Mouse (Mus musculus) layer of hippocampus, adult 2 months (tissue): ENCODE data around the gene Ivns1abp. TPM values are rescaled to one million over a fixed set of nuclear protein-coding genes. Genes with fewer than 3 reads are reported as not detected.
A peak's percentile ranks its signal among the peaks of the same experiment; 100 is the strongest.
"Not testable (repeated sequence)": the region's sequence is repeated elsewhere in the genome, so short reads cannot be mapped to it uniquely, and the experiment has no call there.

Experiments used
- DNase-seq, 2 experiments: peaks; one replicate each; pipeline ENCODE4 v3.0.0; 2022; ENCODE audit warnings: low spot score in 2 of 2
- H3K27ac ChIP-seq: fragments of 200-600 bp; 2 replicates; pipeline ENCODE4 v1.8.1; 2022
- H3K4me3 ChIP-seq: fragments of 200-600 bp; 2 replicates; pipeline ENCODE4 v1.8.1; 2022; ENCODE audit warnings: mild to moderate bottlenecking
- CTCF ChIP-seq: fragments of 200-600 bp; conservative IDR thresholded peaks from 2 replicates; pipeline ENCODE4 v1.8.1; 2022; ENCODE audit warnings: antibody characterized with exemption, mild to moderate bottlenecking, moderate library complexity
- long read RNA-seq, 2 experiments: library from polyadenylated mRNA; stranded (forward); transcript quantifications; one replicate each; pipeline ENCODE4 v2.0.0; 2021; ENCODE audit warnings: borderline mapping rate in 2 of 2
- total RNA-seq, 2 experiments: library from RNA; stranded (reverse); gene quantifications; 2 replicates each; pipeline ENCODE4 v1.2.3; 2021

Gene Ivns1abp
- 10 to 100 TPM; 85.8 to 96.9 TPM for total RNA-seq
- long read RNA-seq, experiment 1, transcript Ivns1abp-204 (15 exons, 3,315 nt): minor isoform, 10 of 77 reads
- long read RNA-seq, experiment 1, transcript Ivns1abp-203 (8 exons, 2,783 nt): minor isoform, 8 of 77 reads
- long read RNA-seq, experiment 1, transcript Ivns1abp-201 (15 exons, 3,511 nt): major isoform, 37 of 77 reads
- long read RNA-seq, experiment 1, partial matches to known transcripts: 6 of 77 reads
- long read RNA-seq, experiment 1, other reads (novel, unspliced or antisense): 16 of 77 reads
- long read RNA-seq, experiment 2, transcript Ivns1abp-201 (15 exons, 3,511 nt): major isoform, 59 of 106 reads
- long read RNA-seq, experiment 2, transcript Ivns1abp-204 (15 exons, 3,315 nt): minor isoform, 11 of 106 reads
- long read RNA-seq, experiment 2, transcript Ivns1abp-203 (8 exons, 2,783 nt): minor isoform, 6 of 106 reads
- long read RNA-seq, experiment 2, partial matches to known transcripts: 13 of 106 reads
- long read RNA-seq, experiment 2, other reads (novel, unspliced or antisense): 16 of 106 reads

- peak within 1 kb of the TSS; percentile 96 for H3K4me3 ChIP-seq
- no peak for TF ChIP-seq CTCF
- H3K27ac ChIP-seq: peak within 1 kb of the TSS; percentile 85
- DNase-seq: peak; percentile 96
Observed at GRCm38 (mm10) chr1:151344283-151345108, at the start of gene Ivns1abp. Ivns1abp (plus strand) TSS chr1:151344477.

DNA sequence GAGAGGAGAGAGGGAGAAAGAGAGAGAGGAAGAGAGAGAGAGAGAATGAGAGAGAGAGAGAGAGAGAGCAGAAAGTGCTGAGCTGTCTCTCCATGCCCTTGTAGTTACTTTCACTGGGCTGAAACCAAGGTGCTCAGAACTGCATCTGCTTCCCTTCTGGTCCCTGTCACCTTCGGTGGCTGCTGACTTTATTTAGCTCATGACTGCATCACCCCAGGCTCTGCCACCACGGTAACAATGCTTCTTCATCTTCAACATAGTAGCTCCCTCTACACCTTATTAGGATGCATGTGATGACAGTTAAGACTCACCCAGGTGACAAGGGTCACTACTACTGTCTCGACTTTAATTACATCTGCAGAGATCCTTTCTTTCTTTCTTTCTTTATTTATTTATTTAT lies 48.8 kb upstream of the Ivns1abp start:
- TF ChIP-seq CTCF: no peak
- DNase-seq: no peak
- H3K4me3 ChIP-seq: no peak overlapping the region
- no peak overlapping the region for H3K27ac ChIP-seq

- no peak for DNase-seq
- no peak overlapping the region for H3K4me3 ChIP-seq
- TF ChIP-seq CTCF: no peak
Observed at GRCm38 (mm10) chr1:151296621-151297020, 47.7 kb upstream of the Ivns1abp start.

DNA sequence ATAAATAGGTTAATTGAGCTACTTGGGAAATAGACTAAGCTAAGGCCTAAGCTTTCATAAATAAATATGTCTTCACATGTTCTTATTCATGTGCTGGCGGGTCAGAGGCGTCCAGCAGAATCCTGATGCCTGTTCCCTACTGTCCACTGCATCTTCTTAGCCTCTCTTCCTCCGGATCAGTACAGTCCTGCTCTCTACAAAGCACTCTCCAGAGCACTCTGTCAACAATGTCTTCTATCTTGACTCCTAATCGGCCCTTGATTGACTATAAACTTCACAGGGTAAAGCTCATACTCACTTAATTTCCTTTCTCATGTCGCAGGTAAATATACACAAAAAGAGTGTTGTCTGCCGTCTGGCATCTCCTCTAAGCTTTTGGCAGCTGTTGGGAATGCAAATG lies 47.3 kb upstream of the Ivns1abp start:
- no peak for DNase-seq
- TF ChIP-seq CTCF: no peak
- no peak overlapping the region for H3K4me3 ChIP-seq
- H3K27ac ChIP-seq: no peak overlapping the region

More at GRCm38 (mm10) chr1:151296621-151297020, 47.7 kb upstream of the Ivns1abp start:
- H3K27ac ChIP-seq: no peak overlapping the region

DNA sequence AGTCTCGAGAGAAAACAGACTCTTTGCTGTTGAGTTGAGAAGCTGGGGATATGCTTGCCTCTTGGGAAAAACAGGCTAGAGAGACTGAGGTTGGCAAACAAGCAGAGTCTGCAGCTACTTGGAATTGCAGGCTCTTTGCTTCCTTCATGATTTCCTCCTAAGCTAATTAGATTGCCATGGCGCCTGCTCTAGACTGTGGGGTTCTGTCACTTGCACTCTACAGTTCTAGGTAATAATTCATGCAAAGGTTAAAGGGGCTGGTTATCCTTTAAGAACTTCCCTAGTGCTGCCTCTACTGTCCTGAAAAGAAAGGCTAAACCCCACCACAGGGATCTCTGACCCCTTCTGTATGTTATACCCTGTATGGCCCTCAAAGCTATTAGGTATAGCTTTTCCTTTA lies 46.7 kb upstream of the Ivns1abp start:
- H3K4me3 ChIP-seq: no peak overlapping the region
- DNase-seq: no peak
- H3K27ac ChIP-seq: no peak overlapping the region
- no peak for TF ChIP-seq CTCF

DNA sequence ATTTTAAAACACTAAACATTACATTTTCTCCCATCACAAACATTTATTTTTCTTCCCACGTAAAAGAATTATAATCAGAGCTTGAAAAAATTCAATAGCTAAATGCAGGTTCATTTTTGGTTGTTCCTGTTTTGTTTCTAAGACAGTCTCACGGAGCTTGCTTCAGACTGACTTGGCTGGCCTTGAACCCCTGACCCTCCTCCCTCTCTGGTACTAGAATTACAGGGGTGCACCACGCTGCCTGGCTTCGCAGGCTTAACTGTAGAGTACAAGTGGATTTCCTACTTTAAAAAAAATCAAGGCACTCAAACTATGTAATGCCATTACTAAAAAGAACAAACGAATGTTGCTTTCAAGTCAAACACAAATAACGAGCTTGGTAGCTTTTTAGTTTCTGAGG lies 42.8 kb upstream of the Ivns1abp start:
- Histone ChIP-seq H3K27ac (no peak overlapping the region), H3K4me3 (no peak overlapping the region)
- DNase-seq: no peak
- no peak for TF ChIP-seq CTCF

GRCm38 (mm10) chr1:151301904-151302303 lies 42.4 kb upstream of the Ivns1abp start:
- DNase-seq: peak in 1 of 2 experiments; percentile 4
- Histone ChIP-seq H3K4me3 (no peak overlapping the region), H3K27ac (no peak overlapping the region)
- TF ChIP-seq CTCF: no peak

DNA sequence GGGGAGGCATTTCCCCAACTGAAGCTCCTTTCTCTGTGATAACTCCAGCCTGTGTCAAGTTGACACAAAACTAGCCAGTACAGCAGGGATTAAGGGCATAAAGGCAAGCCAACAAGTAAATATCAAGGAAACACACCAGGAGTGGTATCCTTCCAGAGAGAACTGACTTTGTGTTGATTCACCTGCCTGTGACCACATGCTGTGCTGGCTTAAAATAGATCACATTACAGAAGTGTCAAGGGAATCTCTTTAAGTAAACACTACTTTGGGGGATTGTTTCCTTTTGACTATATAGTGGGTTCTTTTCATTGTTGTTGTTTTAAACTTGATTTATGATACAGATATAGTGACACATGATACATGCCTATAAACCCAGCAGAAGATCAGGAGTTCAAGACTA lies 41.0 kb upstream of the Ivns1abp start:
- TF ChIP-seq CTCF: no peak
- Histone ChIP-seq H3K27ac (no peak overlapping the region), H3K4me3 (no peak overlapping the region)
- DNase-seq: no peak

DNA sequence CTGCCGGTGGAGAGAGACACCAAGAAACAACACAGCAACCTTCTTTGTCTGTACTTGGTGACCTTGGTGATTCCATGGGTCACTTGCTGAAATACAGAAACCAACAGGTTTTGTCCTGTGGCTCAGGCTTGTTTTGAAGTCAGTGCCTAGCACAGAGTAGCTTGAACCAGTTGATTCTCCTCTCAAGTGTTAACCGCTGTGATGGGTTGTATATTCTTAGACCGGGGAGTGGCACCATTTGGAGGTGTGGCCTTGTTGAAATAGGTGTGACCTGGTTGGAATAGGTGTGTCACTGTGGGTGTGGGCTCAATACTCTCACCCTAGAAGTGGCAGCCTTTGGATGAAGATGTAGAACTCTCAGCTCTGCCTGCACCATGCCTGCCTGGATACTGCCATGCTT lies 39.3 kb upstream of the Ivns1abp start:
- H3K4me3 ChIP-seq, H3K27ac ChIP-seq, DNase-seq: not testable (repeated sequence)

DNA sequence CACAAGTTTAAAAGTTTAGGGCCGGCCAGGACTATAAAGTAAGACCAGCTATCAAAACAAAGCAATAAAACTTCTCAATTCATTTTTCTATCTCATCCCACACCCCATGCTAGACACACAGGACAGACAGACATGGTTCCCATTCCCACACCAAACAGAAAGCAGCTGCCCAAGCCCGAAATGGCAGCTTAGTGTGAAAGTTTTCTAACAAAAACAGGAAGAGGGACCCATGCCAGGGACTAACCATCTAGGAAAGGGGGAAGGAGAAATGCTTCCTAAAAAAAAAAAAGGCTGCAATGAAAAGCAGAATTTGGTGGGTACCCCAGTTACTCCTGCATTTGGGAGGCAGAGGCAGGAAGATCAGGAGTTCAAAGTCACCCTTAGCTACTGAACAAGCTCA lies 37.2 kb upstream of the Ivns1abp start:
- H3K27ac ChIP-seq: no peak overlapping the region
- DNase-seq: peak in 1 of 2 experiments; percentile 2
- no peak overlapping the region for H3K4me3 ChIP-seq
- TF ChIP-seq CTCF: no peak

DNA sequence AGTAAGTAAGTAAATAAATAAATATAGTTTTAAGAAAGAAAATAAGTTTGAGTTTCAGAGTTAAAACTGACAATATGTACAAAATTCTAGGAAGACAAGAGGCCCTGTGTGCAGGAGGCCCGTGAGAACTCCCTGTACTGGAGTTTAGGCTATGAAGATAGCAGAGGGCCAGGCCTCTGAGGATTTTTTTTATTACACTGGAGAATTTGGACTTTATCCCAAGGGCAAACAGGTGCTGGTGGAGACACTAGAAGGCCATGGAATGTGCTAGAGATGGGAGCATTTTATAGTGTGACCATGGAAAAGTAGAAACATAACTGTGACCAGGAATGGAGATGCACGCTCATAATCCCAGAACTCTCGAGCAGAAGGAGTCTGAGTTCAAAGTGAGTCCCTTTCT lies 36.5 kb upstream of the Ivns1abp start:
- TF ChIP-seq CTCF: no peak
- Histone ChIP-seq H3K4me3 (no peak overlapping the region), H3K27ac (no peak overlapping the region)
- DNase-seq: no peak

DNA sequence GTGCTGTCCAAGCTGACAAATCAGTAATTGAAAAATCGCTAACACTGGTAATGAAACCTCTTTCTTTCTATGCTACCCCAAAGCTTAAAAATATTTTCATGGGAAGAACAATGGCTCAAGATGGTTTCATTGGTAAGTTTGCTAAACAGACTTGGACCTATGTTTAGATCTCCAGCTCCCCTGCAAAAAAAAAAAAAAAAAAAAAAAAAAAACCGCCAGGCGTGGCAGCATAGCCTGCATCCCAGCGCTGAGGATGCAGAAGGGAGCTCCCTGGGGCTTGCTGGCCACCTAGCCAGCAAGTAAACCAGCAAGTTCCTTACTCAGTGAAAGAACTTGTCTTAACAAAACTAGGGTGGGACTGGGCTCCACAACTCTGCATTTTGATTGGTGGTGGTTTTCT lies 35.8 kb upstream of the Ivns1abp start:
- Histone ChIP-seq H3K4me3 (no peak overlapping the region), H3K27ac (no peak overlapping the region)
- no peak for DNase-seq
- no peak for TF ChIP-seq CTCF

GRCm38 (mm10) chr1:151310511-151310910 lies 33.8 kb upstream of the Ivns1abp start:
- DNase-seq: no peak
- no peak for TF ChIP-seq CTCF
- Histone ChIP-seq H3K27ac (no peak overlapping the region), H3K4me3 (no peak overlapping the region)
